Mouse (Mus musculus) cerebellum, adult 2 months (tissue): ENCODE results near the gene Lzts3. TPM values are rescaled to one million over a fixed set of nuclear protein-coding genes. Genes with fewer than 3 reads are reported as not detected.
"Not testable (repeated sequence)": the region's sequence is repeated elsewhere in the genome, so short reads cannot be mapped to it uniquely, and the experiment has no call there.

Experiments used
- DNase-seq, 2 experiments: peaks; one replicate each; pipeline ENCODE4 v3.0.0; 2021
- H3K27ac ChIP-seq: fragments of 200-500 bp; 2 replicates; pipeline ENCODE4 v1.5.1; 2012; ENCODE audit warnings: low read length, control low read depth, inconsistent platforms; ENCODE audit not compliant: insufficient read depth
- H3K27me3 ChIP-seq: fragments of 200-500 bp; 2 replicates; pipeline ENCODE4 v1.6.1; 2012; ENCODE audit warnings: inconsistent platforms, mild to moderate bottlenecking, low read length, moderate library complexity; ENCODE audit not compliant: control insufficient read depth, insufficient read depth
- H3K4me1 ChIP-seq: fragments of 200-500 bp; 2 replicates; pipeline ENCODE4 v1.6.1; 2011; ENCODE audit warnings: low read length; ENCODE audit not compliant: control insufficient read depth, insufficient read depth
- H3K4me3 ChIP-seq: fragments of 200-500 bp; replicated peaks from 2 replicates; pipeline ENCODE3; 2011; ENCODE audit warnings: mild to moderate bottlenecking, low read depth, low read length, control low read depth; ENCODE audit not compliant: insufficient read depth
- CTCF ChIP-seq: fragments of 200-500 bp; IDR thresholded peaks from 2 replicates; pipeline ENCODE4 v1.5.1; 2011; ENCODE audit warnings: low read depth, mild to moderate bottlenecking, control low read depth, low read length, moderate library complexity, borderline replicate concordance; ENCODE audit not compliant: insufficient read depth
- POLR2A ChIP-seq: fragments of 200-500 bp; IDR thresholded peaks from 2 replicates; pipeline ENCODE4 v1.6.1; 2011; ENCODE audit warnings: low read length, control low read depth, borderline replicate concordance; ENCODE audit not compliant: insufficient read depth
- WGBS: fragments of 180-500 bp; shearing (Covaris S2); methylation state at CpG from one replicate; pipeline ENCODE4 v1.1.7; 2018; 5-methylcytosine and 5-hydroxymethylcytosine counted together
- polyA plus RNA-seq: library from polyadenylated mRNA; depleted of rRNA; stranded (reverse); fragments of >200 nt; gene quantifications from 2 replicates; pipeline ENCODE4 v1.2.3, GENCODE M21; 2012

Gene Lzts3
- polyA plus RNA-seq, 1 experiment: 89.4 TPM

DNA sequence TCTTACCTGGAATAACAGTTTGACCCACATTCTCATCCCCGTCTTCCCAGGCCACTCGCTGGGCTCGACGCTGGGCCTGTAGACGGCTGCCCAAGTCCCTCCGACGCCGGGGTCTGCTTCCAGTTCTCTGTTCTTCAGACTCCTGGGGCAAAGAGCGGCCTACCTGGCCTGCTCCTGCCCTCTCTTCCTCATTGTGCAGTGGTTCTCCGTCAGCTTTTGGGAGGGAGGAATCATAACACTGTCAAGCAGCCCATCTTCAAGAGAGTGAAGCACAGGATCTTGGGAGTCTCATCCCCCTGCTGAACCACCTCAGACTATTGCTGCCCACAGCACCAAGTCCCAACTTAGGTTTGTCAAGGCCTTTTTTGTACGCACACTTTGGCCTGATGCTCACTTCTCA lies 20.7 kb upstream of the Lzts3 start:
- peak overlapping the region; percentile 32; the same call in 1 of the 2 replicates for H3K27ac ChIP-seq
- peak overlapping the region; percentile 75 for H3K4me3 ChIP-seq
- 71% methylated on average over 11 of the region's 11 CpGs for WGBS

DNA sequence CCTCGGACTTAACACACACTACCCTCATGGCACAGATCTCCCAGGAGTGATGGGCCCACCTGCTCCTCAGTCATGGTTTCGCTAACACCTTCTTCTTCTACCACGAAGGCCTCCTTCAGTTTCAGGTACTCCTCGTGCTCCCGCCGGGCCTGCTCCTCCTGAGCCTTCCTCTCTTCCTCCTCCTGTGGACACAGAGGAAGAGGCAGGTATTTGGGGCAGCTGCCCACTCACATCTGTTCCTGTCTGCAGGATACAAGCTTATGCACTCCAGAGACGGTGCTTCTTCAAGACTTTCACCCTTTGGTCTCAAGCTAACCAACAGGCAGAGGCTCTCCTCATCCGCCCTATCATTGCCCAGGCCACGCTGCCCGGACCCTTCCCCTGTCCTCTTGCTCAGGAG lies 15.9 kb upstream of the Lzts3 start:
- TF ChIP-seq POLR2A (no peak), CTCF (no peak)
- Histone ChIP-seq H3K27ac (no peak overlapping the region), H3K27me3 (no peaks in the 10 kb centered on the region), H3K4me3 (no peak overlapping the region), H3K4me1 (peaks cover 4% of the 10 kb centered on the region)
- no peak for DNase-seq
- WGBS: 95% methylated on average over 10 of the region's 10 CpGs

More for the DNA sequence above, 20.7 kb upstream of the Lzts3 start:
- no peaks in the 10 kb centered on the region for H3K27me3 ChIP-seq
- TF ChIP-seq CTCF (no peak), POLR2A (no peak)
- peak in 1 of 2 experiments; percentile 18 for DNase-seq
- H3K4me1 ChIP-seq: peaks cover 7% of the 10 kb centered on the region

DNA sequence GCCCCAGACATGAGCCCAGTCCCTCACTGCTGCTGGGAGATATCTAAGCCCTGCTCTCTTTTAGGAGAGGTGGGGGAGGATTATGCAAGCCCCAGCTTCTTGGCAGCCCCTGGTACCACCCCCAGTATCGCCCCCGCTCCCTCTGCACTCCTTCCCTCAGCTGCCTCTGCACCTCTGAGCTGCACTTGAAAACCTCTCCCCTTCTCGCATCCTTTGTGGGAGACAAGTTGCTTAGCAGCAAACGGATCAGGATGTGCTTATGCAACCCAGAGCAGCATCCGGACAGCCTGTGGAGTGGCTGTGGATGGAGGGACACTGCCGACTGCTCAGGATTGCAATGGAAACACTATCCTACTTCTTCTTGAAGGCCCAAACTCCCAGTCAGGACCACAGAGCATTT lies 14.9 kb upstream of the Lzts3 start:
- H3K27me3 ChIP-seq: no peaks in the 10 kb centered on the region
- no peak for DNase-seq

DNA sequence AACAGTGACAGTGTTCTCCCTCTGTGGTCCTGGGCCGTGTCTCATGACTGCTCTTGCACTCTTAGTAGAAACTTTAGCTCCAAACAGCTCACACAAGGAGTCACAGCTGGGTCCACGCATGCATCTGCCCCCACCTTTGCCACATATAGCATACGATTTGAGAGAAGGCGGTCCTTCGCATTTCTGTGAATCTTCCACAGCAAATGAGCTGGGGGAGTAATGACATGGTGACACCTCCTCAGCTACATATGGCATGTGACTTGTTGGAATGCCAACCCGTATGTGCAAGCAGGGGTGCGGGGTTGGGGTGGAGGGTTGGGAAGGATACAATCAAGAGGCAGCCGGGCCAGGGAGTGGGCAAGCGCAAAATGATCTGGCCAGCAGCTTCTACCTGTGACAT lies 13.9 kb upstream of the Lzts3 start:
- TF ChIP-seq POLR2A (no peak), CTCF (no peak)
- 93% methylated on average over 9 of the region's 9 CpGs for WGBS

More for the DNA sequence above, 14.9 kb upstream of the Lzts3 start:
- Histone ChIP-seq H3K4me3 (no peak overlapping the region), H3K27ac (no peak overlapping the region), H3K4me1 (no peaks in the 10 kb centered on the region)
- TF ChIP-seq POLR2A: no peak
- TF ChIP-seq CTCF: no peak
- 88% methylated on average over 6 of the region's 6 CpGs for WGBS

DNA sequence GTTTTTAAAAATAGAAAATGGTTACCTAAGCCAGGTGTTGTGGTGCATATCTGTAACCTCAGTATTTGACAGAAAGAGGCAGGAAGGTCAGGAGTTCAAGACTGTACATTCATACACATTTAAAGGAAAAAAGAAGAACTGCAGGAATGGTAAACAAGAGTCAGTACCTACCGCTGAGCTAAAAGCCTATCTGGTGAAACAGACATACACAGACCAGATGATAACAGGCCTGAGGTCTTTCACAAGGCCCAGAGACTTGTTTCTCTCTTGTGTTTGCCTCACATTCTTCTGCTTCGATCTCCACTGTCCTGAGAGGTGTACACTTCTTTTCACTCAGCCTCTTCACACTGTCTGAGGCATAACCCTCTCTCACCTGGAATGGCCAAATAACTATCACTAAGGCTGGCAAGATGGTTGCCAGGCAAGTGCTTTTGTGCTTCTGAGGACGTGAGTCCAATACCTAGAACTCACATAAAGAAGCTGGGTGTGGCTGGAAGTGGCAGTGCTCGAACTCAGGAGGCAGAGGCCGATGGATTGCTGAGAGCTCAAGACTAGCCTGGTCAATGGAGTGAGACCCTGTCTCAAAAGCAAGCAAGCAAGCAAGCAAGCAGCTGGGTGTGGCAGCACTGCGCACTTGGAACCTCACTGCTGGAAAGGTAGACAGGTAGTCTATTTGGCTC lies 13.2 kb upstream of the Lzts3 start:
- 92% methylated on average over 6 of the region's 6 CpGs for WGBS
- Histone ChIP-seq H3K27me3 (no peaks in the 10 kb centered on the region), H3K27ac (no peak overlapping the region), H3K4me1 (no peaks in the 10 kb centered on the region), H3K4me3 (no peak overlapping the region)
- no peak for TF ChIP-seq POLR2A
- DNase-seq: no peak

More for the DNA sequence above, 13.9 kb upstream of the Lzts3 start:
- H3K4me1 ChIP-seq: no peaks in the 10 kb centered on the region
- no peak overlapping the region for H3K4me3 ChIP-seq
- no peak for DNase-seq
- H3K27ac ChIP-seq: no peak overlapping the region
- H3K27me3 ChIP-seq: no peaks in the 10 kb centered on the region

DNA sequence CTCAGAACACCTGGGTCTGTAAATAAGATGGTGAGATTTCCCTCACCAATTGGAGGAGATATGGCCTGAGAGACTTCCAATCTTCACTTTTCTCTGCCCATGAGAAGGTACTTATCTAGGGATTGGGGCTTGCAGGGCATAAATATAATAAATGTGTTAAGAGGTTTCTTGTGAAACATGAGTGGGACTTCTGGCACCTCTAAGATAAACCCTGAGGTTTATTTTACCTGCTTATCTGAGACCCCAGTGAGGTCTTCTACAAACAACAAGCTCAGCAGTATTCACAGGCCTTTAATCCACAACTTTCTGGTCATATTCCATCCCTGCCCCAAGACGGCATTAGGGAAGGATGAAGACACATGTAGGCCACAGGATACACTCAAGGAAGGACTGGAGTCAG lies 11.2 kb upstream of the Lzts3 start:
- Histone ChIP-seq H3K27ac (no peak overlapping the region), H3K27me3 (no peaks in the 10 kb centered on the region), H3K4me1 (no peaks in the 10 kb centered on the region), H3K4me3 (no peak overlapping the region)
- no peak for DNase-seq
- WGBS: 91% methylated on average over 1 of the region's 1 CpGs
- no peak for TF ChIP-seq POLR2A
- no peak for TF ChIP-seq CTCF

DNA sequence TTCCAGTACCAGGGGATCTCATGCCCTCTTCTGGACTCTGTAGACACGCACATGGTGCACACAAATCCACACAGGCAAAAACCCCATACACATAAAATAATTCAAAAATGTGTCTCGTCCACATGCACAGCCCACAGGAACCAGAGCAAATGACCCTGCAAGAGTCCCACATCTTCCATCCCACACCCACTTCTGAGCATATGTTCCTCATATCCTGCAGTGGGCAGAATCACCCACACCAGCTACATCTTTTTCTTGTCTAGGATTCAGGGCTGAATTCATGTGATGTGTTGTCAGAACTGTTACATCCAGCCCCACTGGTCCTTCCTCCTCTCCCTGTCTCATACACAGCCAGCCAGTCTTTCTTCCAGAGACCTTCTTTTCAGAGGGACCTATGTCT lies 10.7 kb upstream of the Lzts3 start:
- 85% methylated on average over 2 of the region's 2 CpGs for WGBS
- Histone ChIP-seq H3K4me3 (no peak overlapping the region), H3K27me3 (no peaks in the 10 kb centered on the region), H3K27ac (no peak overlapping the region), H3K4me1 (no peaks in the 10 kb centered on the region)
- no peak for DNase-seq
- TF ChIP-seq CTCF (no peak), POLR2A (no peak)

DNA sequence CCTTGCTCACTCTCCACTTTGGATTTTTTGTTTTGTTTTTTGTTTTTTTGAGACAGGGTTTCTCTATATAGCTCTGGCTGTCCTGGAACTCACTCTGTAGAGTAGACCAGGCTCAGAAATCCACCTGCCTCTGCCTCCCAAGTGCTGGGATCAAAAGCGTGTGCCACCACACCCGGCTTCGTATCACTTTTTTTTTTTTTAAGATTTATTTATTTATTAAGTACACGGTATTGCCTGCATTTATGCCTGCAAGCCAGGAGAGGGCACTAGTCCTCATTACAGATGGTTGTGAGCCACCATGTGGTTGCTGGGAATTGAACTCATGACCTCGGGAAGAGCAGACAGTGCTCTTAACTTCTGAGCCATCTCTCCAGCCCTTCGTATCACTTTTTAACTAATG lies 6.4 kb upstream of the Lzts3 start:
- H3K4me1 ChIP-seq, H3K27ac ChIP-seq, H3K4me3 ChIP-seq, H3K27me3 ChIP-seq, DNase-seq: not testable (repeated sequence)
- WGBS: 79% methylated on average over 6 of the region's 6 CpGs
